10 mouse cellular contexts compared by ENCODE assay signal in the genomic region with DNA sequence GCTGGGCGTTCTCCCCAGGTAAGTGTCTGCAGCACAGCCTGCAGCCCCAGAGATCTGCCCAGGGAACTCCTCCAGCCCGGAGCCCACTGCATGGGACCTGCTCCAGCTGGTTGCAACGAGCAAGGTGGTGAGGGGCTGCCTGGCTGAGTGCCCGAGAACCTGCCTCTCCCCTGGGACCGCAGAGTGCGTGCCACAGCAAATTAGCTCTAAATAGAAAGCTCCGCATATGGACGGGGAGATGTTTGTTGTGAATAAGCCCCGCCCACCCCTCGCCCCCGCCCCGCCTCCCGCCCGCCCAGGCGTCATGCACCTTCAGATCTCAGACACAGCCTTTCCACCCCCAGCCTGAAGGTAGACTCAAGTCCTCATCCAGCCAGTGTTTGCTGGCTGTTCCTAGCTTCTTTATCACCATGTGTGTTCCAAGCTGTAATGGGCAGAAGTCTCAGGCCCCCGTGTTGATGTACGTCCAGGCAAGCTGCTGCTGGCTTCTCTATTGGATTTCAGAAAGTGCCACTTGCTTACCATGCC.
DNase-seq lines count a peak whose midpoint lies in the region; ATAC-seq lines count a peak whose summit lies in the region.
"Had no signal": no experiment of that assay in that cellular context is flagged by ENCODE, and none has a peak within 500 bp of the region (broad histone marks: within the 10 kb centered on the region; RNA-seq: fewer than 3 reads in every experiment).

No protein-coding gene starts in this region.

- H3K27me3 ChIP-seq in limb, embryonic 11.5 days (ENCODE audit: control insufficient read depth, insufficient read depth, low read length): no peaks in the 10 kb centered on the region

- H3K36me3 ChIP-seq in limb, embryonic 11.5 days (ENCODE audit: control insufficient read depth, insufficient read depth, low read length): no peaks in the 10 kb centered on the region; the same call in 1 of the 2 replicates

- ATAC-seq in frontal cortex, adult (ENCODE audit: low TSS enrichment): peak; percentile 45; the same call in 1 of the 2 replicates
- ATAC-seq in limb, embryonic 11.5 days (ENCODE audit: insufficient number of reproducible peaks, low FRiP score, low TSS enrichment, low read depth): peak; percentile 67; the same call in 1 of the 2 replicates

- WGBS in limb, embryonic 11.5 days: under 1% methylated on average over 15 of the region's 17 CpGs

- peaks cover 10% of the 10 kb centered on the region for H3K4me1 ChIP-seq in limb, embryonic 11.5 days (ENCODE audit: control insufficient read depth, insufficient read depth, low read length)

- no peaks in the 10 kb centered on the region for H3K9me3 ChIP-seq in limb, embryonic 11.5 days (ENCODE audit: control insufficient read depth, low read length)

- H3K9ac ChIP-seq in limb, embryonic 11.5 days (ENCODE audit: low read length): no peak overlapping the region

- H3K4me3 ChIP-seq in limb, embryonic 11.5 days (ENCODE audit: low read depth, low read length): no peak overlapping the region

- H3K4me2 ChIP-seq in limb, embryonic 11.5 days (ENCODE audit: low read depth, severe bottlenecking): peak overlapping the region; percentile 21; the same call in 1 of the 2 replicates

- no peak overlapping the region for H3K27ac ChIP-seq in limb, embryonic 11.5 days (replicated peaks; ENCODE audit: low read depth, low read length)

- no peak for DNase-seq in frontal cortex, postnatal 10 days (ENCODE audit: low spot score in 2 of 2)
- peak; percentile 44 for DNase-seq in testis, postnatal 10 days (ENCODE audit: low spot score)
- no peak for DNase-seq in testis, postnatal 14 days (ENCODE audit: low spot score)
- DNase-seq in limb, embryonic 11.5 days (ENCODE audit: low spot score): peak; percentile 44
- DNase-seq in spleen, postnatal 4 days (ENCODE audit: low spot score in 2 of 2): no peak
- no peak for DNase-seq in adrenal gland, postnatal 4 days (ENCODE audit: low spot score in 2 of 2)
- no peak for DNase-seq in ovary, postnatal 14 days (ENCODE audit: low spot score)
- DNase-seq: cerebellum, adult 9-10 months; gastrocnemius, postnatal 14 days had no signal

Comparison
In these comparisons a context has a peak if more than half of its experiments do, and no peak if none do; other contexts are left out.
1. DNase-seq: peak in testis, postnatal 10 days (single experiment) and limb, embryonic 11.5 days (single experiment); none in frontal cortex, postnatal 10 days (0 of 2), testis, postnatal 14 days (single experiment), spleen, postnatal 4 days (0 of 2), adrenal gland, postnatal 4 days (0 of 2) and ovary, postnatal 14 days (single experiment).